Mouse (Mus musculus): ENCODE measurements around the gene Ndufs3. TPM values are rescaled to one million over a fixed set of nuclear protein-coding genes. Genes with fewer than 3 reads are reported as not detected.
"Not testable (repeated sequence)": the region's sequence is repeated elsewhere in the genome, so short reads cannot be mapped to it uniquely, and the experiment has no call there.

Gene Ndufs3
- total RNA-seq, 2 experiments from 2014 or later = 217 to 242 TPM

GRCm38 (mm10) chr2:90903398-90903797, 1.2 kb downstream of the Ndufs3 start:
- DNase-seq (ENCODE audit: extremely low spot score in 1 of 2, low spot score in 2 of 2) = no peak
- intact Hi-C loops (cut with DNase I) = no loop called here
- H3K4me3 ChIP-seq = peak overlapping the region; percentile 97
- TF ChIP-seq CTCF (IDR thresholded peaks at IDR 0.05) = no peak
- H3K27ac ChIP-seq = peak overlapping the region; percentile 98; the same call in 1 of the 2 replicates

- DNase-seq (ENCODE audit: extremely low spot score in 1 of 2, low spot score in 2 of 2); H3K4me3 ChIP-seq; H3K27ac ChIP-seq; intact Hi-C loops (cut with DNase I): not testable (repeated sequence)
Observed at GRCm38 (mm10) chr2:90894299-90894677, 10.3 kb downstream of the Ndufs3 start.

- intact Hi-C loops (cut with DNase I) = no loop called here
- no peak for DNase-seq (ENCODE audit: extremely low spot score in 1 of 2, low spot score in 2 of 2)
- Histone ChIP-seq H3K27ac (no peak overlapping the region), H3K4me3 (no peak overlapping the region)
- TF ChIP-seq CTCF (IDR thresholded peaks at IDR 0.05) = no peak
Observed at GRCm38 (mm10) chr2:90893673-90894298, 10.8 kb downstream of the Ndufs3 start.

DNA sequence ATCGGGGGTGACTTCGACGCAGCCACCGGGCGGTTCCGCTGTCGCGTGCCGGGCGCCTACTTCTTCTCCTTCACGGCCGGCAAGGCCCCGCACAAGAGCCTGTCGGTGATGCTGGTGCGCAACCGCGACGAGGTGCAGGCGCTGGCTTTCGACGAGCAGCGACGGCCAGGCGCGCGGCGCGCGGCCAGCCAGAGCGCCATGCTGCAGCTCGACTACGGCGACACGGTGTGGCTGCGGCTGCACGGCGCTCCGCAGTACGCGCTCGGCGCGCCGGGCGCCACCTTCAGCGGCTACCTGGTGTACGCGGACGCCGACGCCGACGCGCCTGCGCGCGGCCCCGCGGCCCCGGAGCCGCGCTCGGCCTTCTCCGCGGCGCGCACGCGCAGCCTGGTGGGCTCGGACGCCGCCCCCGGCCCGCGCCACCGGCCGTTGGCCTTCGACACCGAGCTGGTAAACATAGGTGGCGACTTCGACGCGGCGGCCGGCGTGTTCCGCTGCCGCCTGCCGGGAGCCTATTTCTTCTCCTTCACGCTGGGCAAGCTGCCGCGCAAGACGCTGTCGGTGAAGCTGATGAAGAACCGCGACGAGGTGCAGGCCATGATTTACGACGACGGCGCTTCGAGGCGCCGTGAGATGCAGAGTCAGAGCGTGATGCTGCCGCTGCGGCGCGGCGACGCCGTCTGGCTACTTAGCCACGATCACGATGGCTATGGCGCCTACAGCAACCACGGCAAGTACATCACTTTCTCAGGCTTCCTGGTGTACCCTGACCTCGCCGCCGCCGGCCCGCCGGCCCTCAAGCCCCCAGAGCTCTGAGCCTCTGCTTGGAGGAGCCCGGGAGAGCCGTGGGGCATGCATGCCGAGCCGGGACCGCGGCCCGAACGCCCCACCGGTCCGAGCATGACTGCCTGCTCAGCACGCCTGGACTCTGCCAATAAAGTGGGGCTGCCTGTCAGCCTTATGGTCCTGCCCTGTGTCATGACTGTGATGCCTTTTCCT, 14.8 kb downstream of the Ndufs3 start:
- intact Hi-C loops (cut with DNase I) = no loop called here
- peak overlapping the region; percentile 39 for H3K4me3 ChIP-seq
- no peak for TF ChIP-seq CTCF (IDR thresholded peaks at IDR 0.05)
- peak in 1 of 2 experiments; percentile 67 for DNase-seq (ENCODE audit: extremely low spot score in 1 of 2, low spot score in 2 of 2)
- H3K27ac ChIP-seq = peak overlapping the region; percentile 74

- intact Hi-C loops (cut with DNase I) = loop anchor here (2.0 kb wide), 1 partner anchor 17 kb away; no protein-coding TSS in a partner anchor
- peak overlapping the region; percentile 97 for H3K27ac ChIP-seq
- DNase-seq (ENCODE audit: extremely low spot score in 1 of 2, low spot score in 2 of 2) = no peak
Observed at GRCm38 (mm10) chr2:90887627-90888026, 17.0 kb downstream of the Ndufs3 start.

GRCm38 (mm10) chr2:90886436-90886835, 18.2 kb downstream of the Ndufs3 start:
- DNase-seq (ENCODE audit: extremely low spot score in 1 of 2, low spot score in 2 of 2) = peak in 1 of 2 experiments; percentile 35
- Histone ChIP-seq H3K27ac (peak overlapping the region; percentile 97), H3K4me3 (peak overlapping the region; percentile 49)
- intact Hi-C loops (cut with DNase I) = loop anchor here (2.0 kb wide), 1 partner anchor 16 kb away; no protein-coding TSS in a partner anchor
- no peak for TF ChIP-seq CTCF (IDR thresholded peaks at IDR 0.05)

More at GRCm38 (mm10) chr2:90887627-90888026, 17.0 kb downstream of the Ndufs3 start:
- peak overlapping the region; percentile 49 for H3K4me3 ChIP-seq
- no peak for TF ChIP-seq CTCF (IDR thresholded peaks at IDR 0.05)

DNA sequence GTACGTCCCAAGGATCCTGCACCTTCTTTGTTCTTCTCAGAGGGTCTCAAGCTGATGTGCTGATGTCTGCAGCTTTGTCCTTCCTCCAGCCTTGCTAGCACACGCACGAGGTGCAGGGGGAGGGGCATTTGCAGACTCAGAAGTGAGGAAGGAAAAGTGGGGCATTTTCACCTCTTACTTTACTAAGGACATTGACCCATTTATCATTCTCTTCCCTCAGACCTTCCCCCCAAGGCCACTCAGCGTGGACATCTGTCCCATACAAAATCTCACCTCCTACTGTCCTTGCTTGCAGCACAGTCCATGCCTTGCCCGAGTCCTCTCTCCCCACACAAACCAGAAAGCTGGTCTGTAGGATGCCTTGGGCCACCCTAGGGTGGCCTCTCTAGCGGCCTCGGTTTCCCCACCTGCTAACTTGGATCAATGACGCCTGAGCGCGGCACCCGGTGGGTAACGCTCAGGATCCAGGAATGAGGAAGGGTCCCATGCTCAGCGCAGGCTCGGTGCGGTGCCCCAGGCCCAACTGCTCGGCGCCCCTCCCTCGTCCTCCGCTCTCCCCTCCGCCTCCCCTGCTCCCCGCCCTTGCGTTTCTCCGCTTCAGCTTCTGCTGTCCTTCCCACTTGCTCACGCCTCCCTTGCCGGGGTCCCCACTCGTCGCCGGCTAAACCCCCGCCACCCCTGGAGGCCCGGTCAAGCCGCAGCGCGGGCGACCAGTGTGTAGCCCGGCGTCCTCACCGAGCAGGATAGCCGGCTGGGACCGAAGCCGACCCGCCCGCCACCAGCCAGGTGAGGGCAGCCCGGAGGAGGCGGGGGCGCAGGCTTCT, 19.2 kb downstream of the Ndufs3 start, which contains the start of gene C1qtnf4:
Gene C1qtnf4 (plus strand): TSS at position 643 of the 824 bp plus-strand sequence.
- intact Hi-C loops (cut with DNase I) = loop anchor here (2.0 kb wide), 1 partner anchor 15 kb away; no protein-coding TSS in a partner anchor
- Histone ChIP-seq H3K4me3 (peak within 1 kb of the TSS; percentile 49), H3K27ac (peak within 1 kb of the TSS; percentile 97)
- DNase-seq (ENCODE audit: extremely low spot score in 1 of 2, low spot score in 2 of 2) = peak; percentile 53 to 67
- TF ChIP-seq CTCF (IDR thresholded peaks at IDR 0.05) = no peak

GRCm38 (mm10) chr2:90881824-90882223, 22.8 kb downstream of the Ndufs3 start:
- intact Hi-C loops (cut with DNase I) = no loop called here
- TF ChIP-seq CTCF (IDR thresholded peaks at IDR 0.05) = no peak
- H3K4me3 ChIP-seq = no peak overlapping the region
- no peak overlapping the region for H3K27ac ChIP-seq
- DNase-seq (ENCODE audit: extremely low spot score in 1 of 2, low spot score in 2 of 2) = no peak

DNA sequence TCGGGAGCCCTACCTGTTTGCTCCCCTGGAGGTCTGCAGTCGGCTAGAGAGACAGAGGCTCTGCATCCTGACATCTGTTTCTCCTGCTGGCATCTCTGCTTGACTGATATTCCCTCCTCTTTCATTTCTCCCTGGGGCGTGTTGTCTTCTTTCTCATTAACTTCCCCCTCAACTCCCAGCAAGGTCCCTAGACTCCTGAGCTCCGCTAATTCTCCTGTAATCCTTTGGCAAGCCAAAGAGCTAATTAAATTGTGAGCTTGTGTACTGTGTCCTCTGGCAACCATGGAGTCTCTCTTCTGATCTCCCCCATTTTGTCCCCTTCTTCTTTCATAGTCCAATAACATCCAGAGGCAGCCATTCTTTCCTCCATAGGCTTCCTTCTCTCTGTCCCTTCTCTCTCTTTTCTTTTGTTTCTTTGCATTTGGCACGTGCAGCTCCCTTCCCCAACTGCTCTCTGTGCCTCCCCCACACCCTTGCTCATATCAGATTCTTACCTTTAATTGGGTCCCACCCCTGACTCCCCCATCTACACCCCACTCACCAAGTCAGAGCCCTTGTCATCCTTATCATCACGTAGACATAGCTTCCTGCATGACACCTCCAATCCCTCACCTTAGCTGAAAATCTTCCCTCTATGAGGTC, 24.4 kb downstream of the Ndufs3 start:
- no peak for TF ChIP-seq CTCF (IDR thresholded peaks at IDR 0.05)
- intact Hi-C loops (cut with DNase I) = no loop called here
- H3K4me3 ChIP-seq = no peak overlapping the region
- no peak overlapping the region for H3K27ac ChIP-seq
- no peak for DNase-seq (ENCODE audit: extremely low spot score in 1 of 2, low spot score in 2 of 2)

GRCm38 (mm10) chr2:90879419-90879818, 25.2 kb downstream of the Ndufs3 start:
- peak overlapping the region; percentile 28; the same call in 1 of the 2 replicates for H3K27ac ChIP-seq
- intact Hi-C loops (cut with DNase I) = no loop called here
- H3K4me3 ChIP-seq = no peak overlapping the region
- no peak for TF ChIP-seq CTCF (IDR thresholded peaks at IDR 0.05)
- no peak for DNase-seq (ENCODE audit: extremely low spot score in 1 of 2, low spot score in 2 of 2)
